Mouse (Mus musculus) urinary bladder, postnatal 4 days (tissue): ENCODE data around the gene Olfr545.
A peak's percentile ranks its signal among the peaks of the same experiment; 100 is the strongest.
"Not testable (repeated sequence)": the region's sequence is repeated elsewhere in the genome, so short reads cannot be mapped to it uniquely, and the experiment has no call there.

Source experiments
- DNase-seq, 2 experiments: peaks; one replicate each; pipeline ENCODE4 v3.0.0; 2021 to 2022; ENCODE audit warnings: low spot score in 2 of 2

The Olfr545 gene

DNA sequence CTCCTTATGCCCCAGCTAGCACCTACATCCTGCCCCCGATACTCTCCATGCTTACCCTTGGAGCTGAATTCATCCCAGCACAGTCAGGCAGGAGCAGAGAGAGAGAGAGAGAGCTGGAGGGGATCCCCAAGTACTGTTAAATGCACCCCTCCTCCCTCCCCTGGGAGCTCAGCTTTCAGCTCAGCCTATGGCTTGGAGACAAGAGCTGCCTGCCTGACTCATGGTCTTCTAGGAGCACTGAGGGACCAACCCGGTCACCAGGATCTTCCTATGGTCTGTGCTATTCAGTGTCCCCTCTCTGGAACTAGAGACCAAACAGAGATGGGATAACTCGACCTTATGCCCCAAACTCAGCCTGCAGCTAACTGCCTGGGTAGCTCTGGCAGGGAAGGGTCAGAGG, at the start of gene Olfr545:
Olfr545 (minus strand) TSS at position 101 of the 400 bp plus-strand sequence.
- no peak for DNase-seq

DNA sequence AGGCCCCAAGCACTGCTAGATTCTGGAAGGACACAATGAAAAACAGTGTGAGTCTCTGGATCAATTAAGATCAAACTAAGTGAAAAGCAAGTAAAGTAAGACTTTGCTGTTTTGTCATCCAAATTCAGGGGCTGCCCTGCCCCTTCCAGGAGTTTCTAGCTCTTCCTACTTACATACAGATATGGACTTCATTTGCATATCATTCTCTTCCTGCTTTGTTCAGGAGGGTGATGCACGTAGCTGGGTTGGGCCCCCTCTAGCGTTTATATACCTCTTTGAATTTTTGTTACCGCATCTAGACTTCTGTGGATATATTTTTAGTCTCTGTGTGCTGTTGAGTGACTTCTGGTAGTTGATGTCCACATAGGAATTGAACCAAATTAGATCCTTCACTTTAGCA, 41.9 kb upstream of the Olfr545 start:
- no peak for DNase-seq

DNA sequence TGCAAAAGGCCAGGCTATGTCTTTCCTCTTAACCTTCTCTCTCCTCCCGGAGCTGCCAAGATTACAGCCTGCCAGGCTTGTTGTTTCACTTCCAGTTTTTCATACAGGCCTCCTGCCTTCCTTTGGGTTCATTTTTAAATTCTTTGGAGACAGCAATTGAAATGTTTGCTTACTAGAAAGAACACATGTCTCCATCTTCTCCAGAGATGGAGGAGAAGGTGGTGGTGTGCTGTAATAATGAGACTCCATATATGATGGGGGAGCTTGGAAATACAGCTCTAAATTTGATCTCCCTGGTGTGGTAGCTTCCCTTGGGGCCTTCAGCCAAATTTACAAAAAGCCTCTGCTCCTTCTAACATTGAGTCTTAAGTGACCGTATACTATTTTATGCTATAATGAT, 41.2 kb upstream of the Olfr545 start, which contains the start of gene Olfr548-ps1:
Olfr548-ps1 (plus strand) TSS at position 301 of the 400 bp plus-strand sequence.
- DNase-seq = no peak

- no peak for DNase-seq
These were observed 35.1 kb upstream of the Olfr545 start, which contains the start of gene Olfr547 for GRCm38 (mm10) chr7:102534449-102534848. TSS of gene Olfr547 (plus strand) at chr7:102534749.

DNA sequence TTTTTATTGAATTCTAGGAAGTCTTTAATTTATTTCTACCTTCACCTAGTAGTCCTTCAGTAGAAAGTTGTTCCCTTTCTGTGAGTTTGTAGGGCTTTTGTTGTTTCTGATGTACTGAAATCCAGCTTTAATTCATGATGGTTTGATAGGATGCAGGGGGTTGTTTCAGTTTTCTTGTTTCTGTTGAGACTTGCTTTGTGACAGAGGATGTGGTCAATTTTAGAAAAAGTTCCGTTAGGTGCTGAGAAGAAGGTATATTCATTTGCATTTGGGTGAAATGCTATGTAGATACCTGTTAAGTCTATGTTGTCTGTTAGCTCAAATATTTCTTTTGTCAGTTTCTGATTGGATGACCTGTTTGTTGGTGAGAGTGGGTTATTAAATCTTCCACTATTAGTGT, 29.7 kb upstream of the Olfr545 start:
- DNase-seq = no peak

DNA sequence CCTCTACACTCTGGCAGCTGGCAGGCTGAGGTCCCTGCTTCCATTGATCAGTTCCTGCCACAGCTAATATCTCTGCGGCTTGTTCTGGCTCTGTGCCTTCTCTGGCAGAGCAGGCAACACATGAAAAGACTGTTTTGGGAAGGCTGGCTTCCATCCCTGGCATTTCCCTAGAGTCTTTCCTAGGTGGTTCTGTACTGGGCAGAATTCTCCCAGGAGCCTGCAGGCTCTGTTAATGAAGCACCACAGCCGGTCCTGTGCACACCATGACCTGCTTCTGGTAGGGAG, 17.6 kb upstream of the Olfr545 start:
- DNase-seq = no peak

DNA sequence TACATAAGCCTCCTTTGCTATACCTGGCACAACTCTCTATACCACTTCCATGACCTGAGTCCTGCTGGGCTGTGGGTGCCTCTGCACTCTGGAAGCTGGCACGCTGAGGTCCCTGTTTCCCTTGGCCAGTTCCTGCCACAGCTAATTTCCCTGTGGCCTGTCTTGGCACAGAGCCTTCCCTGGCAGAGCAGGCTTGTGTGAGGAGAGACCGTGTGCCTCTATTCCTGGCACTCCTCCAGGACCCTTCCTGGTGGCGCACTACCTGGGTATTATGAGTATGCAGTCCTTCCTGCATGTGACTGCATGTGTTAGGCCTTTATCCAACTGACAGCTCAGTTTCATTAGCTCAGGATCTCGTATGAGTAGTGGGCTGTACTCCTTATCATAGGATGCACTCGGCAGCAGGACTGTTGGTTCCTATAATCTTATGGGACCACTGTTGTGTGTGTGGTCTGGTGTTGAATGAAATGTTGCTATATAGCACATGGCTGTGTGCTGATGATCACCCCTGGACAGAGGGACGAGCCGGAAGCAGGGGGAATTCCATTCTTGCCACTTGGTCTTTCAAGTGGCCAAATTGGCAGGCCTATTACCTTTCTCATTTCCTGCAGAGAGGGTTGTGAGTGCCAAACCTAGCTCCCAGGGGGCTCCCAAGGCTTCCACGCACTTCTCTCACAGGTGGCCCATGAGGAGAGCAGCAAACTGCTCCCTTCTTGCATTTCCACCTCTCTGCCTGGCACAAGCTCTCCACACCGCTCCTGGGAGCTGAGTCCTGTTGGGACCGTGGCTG, 17.1 kb upstream of the Olfr545 start:
- no peak for DNase-seq

GRCm38 (mm10) chr7:102514144-102514543, 14.8 kb upstream of the Olfr545 start:
- peak in 1 of 2 experiments; percentile 23 for DNase-seq

DNA sequence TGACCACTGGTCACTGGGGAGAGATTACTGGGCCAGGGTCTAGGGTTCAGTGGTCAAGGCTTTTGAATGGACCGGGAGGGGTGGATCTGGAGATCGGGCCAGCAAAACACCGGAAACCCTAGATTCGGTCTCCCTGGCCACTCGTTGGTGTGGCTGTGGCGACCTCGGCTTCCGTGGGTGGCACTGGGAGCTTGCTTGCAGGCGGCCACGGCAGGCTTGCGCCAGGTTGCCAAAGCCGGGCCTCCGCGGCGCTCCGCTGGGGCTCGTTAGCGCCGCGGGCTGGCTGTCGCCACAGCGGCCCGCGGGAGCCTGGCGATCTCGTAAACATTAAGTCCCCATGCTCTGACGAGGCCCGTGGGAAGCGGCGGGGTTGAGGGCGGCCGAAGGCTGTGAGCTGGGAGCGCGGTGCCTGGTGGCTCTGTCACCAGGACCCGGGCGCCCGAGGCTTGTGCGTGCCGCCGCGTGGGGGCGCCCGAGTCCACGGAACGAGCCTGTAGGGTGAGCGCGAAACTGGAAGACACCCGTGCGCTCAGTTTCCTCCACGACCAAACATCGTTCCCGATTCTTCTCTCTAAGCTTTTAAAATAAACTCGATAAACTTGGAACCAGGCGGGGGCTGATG, 13.6 kb upstream of the Olfr545 start:
- peak; percentile 72 to 90 for DNase-seq

GRCm38 (mm10) chr7:102511927-102512326, 12.6 kb upstream of the Olfr545 start:
- DNase-seq = no peak

DNA sequence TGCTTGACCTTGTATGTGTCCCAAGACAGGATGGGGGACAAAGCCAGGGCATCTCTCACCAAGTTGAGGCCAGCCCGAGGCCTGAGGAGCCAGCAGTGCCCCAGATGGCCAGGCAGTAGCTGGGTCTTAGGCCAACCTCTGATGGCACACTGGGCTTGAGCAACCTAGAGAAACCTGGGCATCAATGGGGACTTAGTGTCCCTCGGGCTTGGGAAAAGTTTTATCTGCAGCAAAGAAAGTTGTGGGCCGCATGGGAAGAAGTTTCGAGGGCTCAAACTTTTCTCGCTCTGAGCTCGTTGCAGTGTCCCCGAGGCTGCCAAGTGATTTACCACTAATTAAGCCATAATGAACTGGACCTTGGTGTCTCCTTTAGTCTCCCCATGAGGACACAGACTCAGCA, 10.4 kb upstream of the Olfr545 start:
- peak in 1 of 2 experiments; percentile 44 for DNase-seq

- DNase-seq = no peak
These were observed 9.3 kb upstream of the Olfr545 start for GRCm38 (mm10) chr7:102508666-102509065.

- peak in 1 of 2 experiments; percentile 44 for DNase-seq
These were observed 8.7 kb upstream of the Olfr545 start for GRCm38 (mm10) chr7:102508066-102508465.

- DNase-seq = peak; percentile 46 to 73
These were observed 7.5 kb upstream of the Olfr545 start for GRCm38 (mm10) chr7:102506848-102507247.

DNA sequence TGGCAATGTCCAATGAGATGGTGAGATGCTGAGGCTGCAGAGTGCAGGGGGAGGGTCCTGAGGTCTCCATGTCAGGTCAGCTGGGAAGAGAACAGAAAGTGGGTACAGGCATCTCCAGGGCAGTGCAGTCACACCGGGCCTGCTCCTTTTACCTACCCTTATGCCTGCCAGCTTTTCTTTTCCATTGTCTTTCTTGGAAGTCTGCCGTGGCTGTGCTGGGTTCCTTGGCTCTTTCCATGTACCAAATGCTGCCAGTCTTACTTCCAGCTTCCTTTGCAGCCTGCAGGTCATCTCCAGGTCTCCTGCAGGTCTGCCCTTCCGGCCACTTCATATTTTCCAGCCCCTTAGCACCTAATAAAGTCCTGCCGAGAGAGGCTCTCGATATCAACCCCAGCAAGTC, 2.6 kb upstream of the Olfr545 start:
- no peak for DNase-seq

DNA sequence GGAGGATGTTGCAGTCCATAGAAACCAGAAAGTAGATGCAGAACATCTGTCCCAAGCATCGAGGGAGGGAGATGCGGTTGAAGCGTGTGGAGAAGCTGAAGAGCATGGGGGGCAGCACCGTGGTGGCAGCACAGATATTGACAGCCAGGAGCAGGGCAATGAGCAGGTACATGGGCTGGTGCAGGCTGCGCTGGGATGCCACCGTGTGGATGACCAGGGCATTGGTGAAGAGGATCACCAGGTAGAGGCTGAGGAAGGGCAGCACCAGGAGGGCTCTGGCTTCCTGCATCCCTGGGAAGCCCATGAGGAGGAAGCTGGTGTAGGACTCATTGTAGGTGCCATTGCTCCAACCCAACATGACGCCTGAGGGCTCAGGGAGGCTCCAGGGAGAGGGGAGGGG, 5.0 kb downstream of the Olfr545 start:
- DNase-seq = not testable (repeated sequence)

DNA sequence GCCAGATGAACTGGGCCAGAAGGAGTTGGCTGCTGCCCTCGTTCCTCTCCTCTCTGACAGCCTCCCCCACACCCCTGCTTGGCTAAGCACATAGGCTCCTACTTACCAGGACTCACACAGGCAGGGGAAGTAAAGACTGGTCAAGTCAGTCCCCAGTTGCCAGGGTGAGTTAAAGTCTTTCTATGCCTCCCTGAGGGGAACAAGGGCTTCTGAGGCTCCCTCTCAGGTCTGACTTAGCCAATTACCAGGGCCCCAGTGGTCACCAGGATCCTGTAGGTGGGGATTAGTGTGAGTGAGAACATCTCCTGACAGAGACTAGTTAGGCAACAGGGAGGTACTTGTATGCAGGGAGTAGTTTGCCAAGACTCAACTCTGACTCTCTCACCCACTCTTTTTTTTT, 11.2 kb downstream of the Olfr545 start, which contains the start of gene Olfr544:
Olfr544 (minus strand) TSS at position 153 of the 400 bp plus-strand sequence.
- DNase-seq = no peak

- no peak for DNase-seq
These were observed 13.3 kb downstream of the Olfr545 start for GRCm38 (mm10) chr7:102486105-102486504.

GRCm38 (mm10) chr7:102484766-102485165, 14.6 kb downstream of the Olfr545 start:
- DNase-seq = not testable (repeated sequence)

- no peak for DNase-seq
These were observed 15.7 kb downstream of the Olfr545 start for GRCm38 (mm10) chr7:102483665-102484064.

DNA sequence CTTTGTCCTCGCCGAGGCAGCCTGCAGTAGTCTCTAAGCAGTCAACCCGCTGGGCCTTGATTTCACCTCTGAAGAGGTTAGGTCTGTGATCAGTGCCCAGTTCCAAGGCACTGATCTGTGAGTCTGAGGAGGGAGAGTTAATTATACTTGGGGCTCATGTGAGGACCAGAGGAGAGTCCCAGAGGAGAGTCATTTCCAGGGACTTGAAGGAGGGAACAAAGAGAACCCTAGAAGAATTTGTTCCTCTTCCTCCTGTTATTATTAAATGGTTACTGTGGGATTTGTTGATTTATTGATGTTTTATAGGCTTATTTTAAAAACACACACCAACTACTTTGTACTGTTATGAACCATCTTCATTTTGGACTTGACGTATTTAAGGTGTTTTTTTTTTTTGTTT, 17.8 kb downstream of the Olfr545 start, which contains the start of gene Olfr543:
Olfr543 (minus strand) TSS at position 101 of the 400 bp plus-strand sequence.
- no peak for DNase-seq

- DNase-seq = no peak
These were observed 18.6 kb downstream of the Olfr545 start for GRCm38 (mm10) chr7:102480821-102481220.
